Mouse (Mus musculus): ENCODE measurements around the gene Sirt7. TPM values are rescaled to one million over a fixed set of nuclear protein-coding genes. Genes with fewer than 3 reads are reported as not detected.

Sirt7 gene
- polyA plus RNA-seq, 1 experiment from 2014 or later = 27.3 TPM

DNA sequence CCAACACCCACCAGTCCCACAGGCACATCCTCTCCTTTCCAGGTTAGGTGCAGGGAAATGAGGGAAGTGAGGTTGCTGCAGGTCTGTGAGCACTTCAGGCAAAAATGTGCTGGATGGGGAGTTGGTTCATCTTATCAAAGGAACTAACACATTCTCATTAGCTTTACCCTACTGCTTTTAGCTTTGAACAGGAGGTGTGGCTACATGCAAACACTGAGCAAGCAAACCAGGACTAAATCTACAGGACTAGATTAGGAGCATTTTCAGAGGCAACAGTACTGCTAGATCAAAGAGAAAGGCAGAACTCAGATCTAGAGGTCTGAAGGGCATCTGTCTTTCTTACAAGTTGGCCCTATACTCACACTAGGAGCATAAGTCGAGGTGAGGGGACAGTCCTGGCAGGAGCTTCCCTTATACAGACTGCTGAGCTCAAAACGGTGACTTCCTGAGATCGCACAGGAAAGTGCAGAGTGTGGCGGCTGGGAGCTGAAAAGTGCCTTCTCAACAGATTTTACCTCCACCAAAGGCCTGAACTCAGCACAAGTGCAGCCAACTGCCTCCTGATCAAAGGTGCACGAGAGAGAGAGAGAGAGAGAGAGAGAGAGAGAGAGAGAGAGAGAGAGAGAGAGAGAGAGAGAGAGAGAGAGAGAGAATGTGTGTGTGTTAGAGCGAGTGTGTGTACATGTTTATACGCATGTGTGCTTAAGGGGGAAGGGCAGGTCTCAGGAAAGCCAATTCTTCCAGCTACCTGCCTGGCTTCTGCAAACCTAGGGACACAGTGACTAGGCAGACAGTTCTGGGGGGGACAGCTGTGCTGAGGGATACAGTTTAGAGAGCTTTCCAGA lies 6.1 kb upstream of the Sirt7 start:
- H3K4me1 ChIP-seq (ENCODE audit: control insufficient read depth, low read depth, low read length) = peaks cover 66% of the 10 kb centered on the region
- peak overlapping the region; percentile 97 for H3K9ac ChIP-seq (ENCODE audit: low read depth, low read length)
- no peaks in the 10 kb centered on the region for H3K9me3 ChIP-seq (replicated peaks; ENCODE audit: control insufficient read depth, low read length)
- H3K4me2 ChIP-seq (ENCODE audit: low read depth, low read length) = peak overlapping the region; percentile 94
- H3K27me3 ChIP-seq (ENCODE audit: control insufficient read depth, insufficient read depth, low read depth, low read length) = no peaks in the 10 kb centered on the region
- peaks cover 8% of the 10 kb centered on the region for H3K36me3 ChIP-seq (ENCODE audit: control insufficient read depth, insufficient read depth)
- no peak for ATAC-seq (ENCODE audit: low read depth)
- H3K27ac ChIP-seq (ENCODE audit: low read length) = peak overlapping the region; percentile 100
- WGBS (ENCODE audit: insufficient replicate concordance) = 6% methylated on average over 7 of the region's 7 CpGs
- H3K4me3 ChIP-seq (ENCODE audit: low read depth, low read length) = peak overlapping the region; percentile 84

DNA sequence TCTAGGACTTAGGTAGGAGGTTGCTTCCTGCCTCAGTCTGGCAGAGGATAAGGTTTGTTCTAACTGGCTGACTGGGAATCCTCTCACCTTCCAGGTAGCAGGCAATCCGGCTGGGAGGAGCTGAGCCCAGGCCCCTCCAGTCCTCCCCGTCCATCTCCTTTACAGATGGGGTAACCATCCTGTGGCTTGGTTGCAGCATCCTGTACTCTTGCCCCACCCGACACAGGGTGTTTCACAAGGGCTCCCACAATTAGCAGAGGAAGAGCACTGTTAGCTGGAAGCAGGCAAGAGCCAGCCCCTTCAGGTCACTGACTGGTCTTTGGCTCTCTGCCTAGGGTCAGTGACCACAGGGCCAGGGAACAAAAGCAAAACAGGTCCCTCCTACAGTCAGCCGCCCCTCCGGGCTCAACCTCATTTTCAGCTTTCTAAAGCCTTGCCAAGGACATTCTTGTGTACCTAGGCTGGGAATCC lies 5.4 kb upstream of the Sirt7 start:
- Histone ChIP-seq H3K4me1 (ENCODE audit: control insufficient read depth, low read depth, low read length) (peaks cover 72% of the 10 kb centered on the region), H3K27ac (ENCODE audit: low read length) (peak overlapping the region; percentile 100)
- ATAC-seq (ENCODE audit: low read depth) = peak; percentile 40

DNA sequence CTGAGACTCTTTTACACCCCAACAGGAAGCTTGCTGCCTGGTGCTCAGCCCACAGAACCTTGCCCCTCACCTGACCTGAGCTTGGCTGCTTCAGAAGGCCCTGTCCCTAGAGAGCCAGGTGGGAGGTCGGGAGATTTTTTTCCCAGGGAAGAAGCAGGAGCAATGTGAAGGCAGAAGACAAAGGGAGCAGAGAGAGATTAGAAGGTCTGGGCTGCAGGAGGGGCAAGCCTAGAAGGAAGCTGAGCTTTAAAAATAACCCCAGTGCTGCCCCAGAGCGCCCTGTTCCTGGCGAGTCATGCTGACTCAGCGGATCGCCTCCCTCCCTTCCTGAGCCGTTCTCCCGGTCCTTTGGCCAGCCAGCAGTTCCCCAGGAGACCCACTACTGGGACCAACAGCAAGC lies 4.9 kb upstream of the Sirt7 start:
- Histone ChIP-seq H3K4me2 (ENCODE audit: low read depth, low read length) (peak overlapping the region; percentile 94), H3K4me3 (ENCODE audit: low read depth, low read length) (peak overlapping the region; percentile 84), H3K36me3 (ENCODE audit: control insufficient read depth, insufficient read depth) (peaks cover 8% of the 10 kb centered on the region), H3K27ac (ENCODE audit: low read length) (peak overlapping the region; percentile 100), H3K4me1 (ENCODE audit: control insufficient read depth, low read depth, low read length) (peaks cover 77% of the 10 kb centered on the region), H3K27me3 (ENCODE audit: control insufficient read depth, insufficient read depth, low read depth, low read length) (no peaks in the 10 kb centered on the region), H3K9me3 (replicated peaks; ENCODE audit: control insufficient read depth, low read length) (no peaks in the 10 kb centered on the region), H3K9ac (ENCODE audit: low read depth, low read length) (peak overlapping the region; percentile 97)
- peak; percentile 54 for ATAC-seq (ENCODE audit: low read depth)
- 9% methylated on average over 7 of the region's 7 CpGs for WGBS (ENCODE audit: insufficient replicate concordance)

More for the DNA sequence above, 5.4 kb upstream of the Sirt7 start:
- Histone ChIP-seq H3K36me3 (ENCODE audit: control insufficient read depth, insufficient read depth) (peaks cover 8% of the 10 kb centered on the region), H3K27me3 (ENCODE audit: control insufficient read depth, insufficient read depth, low read depth, low read length) (no peaks in the 10 kb centered on the region), H3K4me2 (ENCODE audit: low read depth, low read length) (peak overlapping the region; percentile 94), H3K4me3 (ENCODE audit: low read depth, low read length) (peak overlapping the region; percentile 84), H3K9me3 (replicated peaks; ENCODE audit: control insufficient read depth, low read length) (no peaks in the 10 kb centered on the region), H3K9ac (ENCODE audit: low read depth, low read length) (peak overlapping the region; percentile 97)
- WGBS (ENCODE audit: insufficient replicate concordance) = 14% methylated on average over 5 of the region's 5 CpGs

DNA sequence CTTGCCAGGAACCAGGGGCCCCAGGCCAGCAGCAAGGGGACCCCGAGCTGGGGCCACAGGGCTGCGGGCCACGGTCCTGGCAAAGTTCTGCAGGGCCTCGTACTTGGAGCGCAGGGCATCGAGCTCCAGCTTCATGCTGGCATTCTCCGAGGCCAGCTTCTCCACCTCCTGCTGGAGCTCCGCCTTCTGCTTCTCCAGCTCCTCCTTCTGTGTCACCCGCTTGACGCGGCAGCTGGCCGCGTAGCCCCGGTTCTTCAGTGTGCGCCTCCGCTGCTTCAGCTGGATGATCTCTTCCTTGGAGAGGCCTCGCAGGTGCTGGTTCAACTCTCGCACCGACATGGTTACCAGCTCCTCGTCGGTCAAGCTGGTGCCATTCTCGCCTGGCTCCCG lies 4.3 kb upstream of the Sirt7 start:
- Histone ChIP-seq H3K27me3 (ENCODE audit: control insufficient read depth, insufficient read depth, low read depth, low read length) (no peaks in the 10 kb centered on the region), H3K9ac (ENCODE audit: low read depth, low read length) (peak overlapping the region; percentile 97), H3K4me1 (ENCODE audit: control insufficient read depth, low read depth, low read length) (peaks cover 76% of the 10 kb centered on the region), H3K9me3 (replicated peaks; ENCODE audit: control insufficient read depth, low read length) (no peaks in the 10 kb centered on the region), H3K36me3 (ENCODE audit: control insufficient read depth, insufficient read depth) (peaks cover 8% of the 10 kb centered on the region), H3K4me2 (ENCODE audit: low read depth, low read length) (peak overlapping the region; percentile 94), H3K27ac (ENCODE audit: low read length) (peak overlapping the region; percentile 100), H3K4me3 (ENCODE audit: low read depth, low read length) (peak overlapping the region; percentile 84)
- WGBS (ENCODE audit: insufficient replicate concordance) = 27% methylated on average over 23 of the region's 23 CpGs
- ATAC-seq (ENCODE audit: low read depth) = peak; percentile 7; the same call in 1 of the 2 replicates

DNA sequence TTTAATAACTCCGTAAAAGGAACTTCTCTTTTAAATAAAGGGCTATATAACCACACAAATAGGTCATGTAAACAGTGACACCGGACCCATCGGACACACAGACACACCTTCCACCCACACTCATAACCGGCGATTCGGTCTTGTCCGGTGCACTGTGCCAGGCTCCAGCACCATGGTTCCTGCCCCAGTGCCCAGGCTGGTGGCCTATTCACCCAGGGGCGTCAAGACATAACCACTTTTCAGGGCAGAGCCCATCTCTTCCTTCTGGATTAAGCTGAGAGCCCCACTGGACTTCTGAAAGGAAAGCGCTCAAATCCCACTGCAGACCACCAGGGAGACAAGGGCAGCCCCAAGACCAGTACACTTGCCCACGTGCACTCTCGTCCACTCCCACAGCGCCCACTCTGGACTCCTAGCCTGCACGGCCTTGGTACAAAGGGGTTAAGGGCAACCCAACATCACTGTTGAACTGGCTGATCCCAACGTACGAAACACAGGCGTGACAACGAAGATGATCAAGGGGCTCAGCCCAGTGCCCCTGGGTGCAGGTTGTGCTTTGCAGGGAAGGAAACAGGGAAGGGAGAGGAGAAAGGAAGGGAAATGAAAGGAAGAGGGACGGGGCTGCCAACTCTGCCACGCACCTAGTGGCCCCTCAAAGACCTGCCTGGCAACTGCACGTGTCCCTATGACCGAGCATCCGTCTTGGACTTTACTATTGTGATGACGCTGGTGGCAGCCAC lies 3.7 kb upstream of the Sirt7 start:
- no peak for ATAC-seq (ENCODE audit: low read depth)
- H3K27me3 ChIP-seq (ENCODE audit: control insufficient read depth, insufficient read depth, low read depth, low read length) = no peaks in the 10 kb centered on the region
- 82% methylated on average over 23 of the region's 23 CpGs for WGBS (ENCODE audit: insufficient replicate concordance)
- peak overlapping the region; percentile 94 for H3K4me2 ChIP-seq (ENCODE audit: low read depth, low read length)
- peaks cover 74% of the 10 kb centered on the region for H3K4me1 ChIP-seq (ENCODE audit: control insufficient read depth, low read depth, low read length)
- H3K27ac ChIP-seq (ENCODE audit: low read length) = peak overlapping the region; percentile 100
- no peaks in the 10 kb centered on the region for H3K9me3 ChIP-seq (replicated peaks; ENCODE audit: control insufficient read depth, low read length)
- peak overlapping the region; percentile 97 for H3K9ac ChIP-seq (ENCODE audit: low read depth, low read length)
- peak overlapping the region; percentile 84 for H3K4me3 ChIP-seq (ENCODE audit: low read depth, low read length)
- H3K36me3 ChIP-seq (ENCODE audit: control insufficient read depth, insufficient read depth) = peaks cover 8% of the 10 kb centered on the region

DNA sequence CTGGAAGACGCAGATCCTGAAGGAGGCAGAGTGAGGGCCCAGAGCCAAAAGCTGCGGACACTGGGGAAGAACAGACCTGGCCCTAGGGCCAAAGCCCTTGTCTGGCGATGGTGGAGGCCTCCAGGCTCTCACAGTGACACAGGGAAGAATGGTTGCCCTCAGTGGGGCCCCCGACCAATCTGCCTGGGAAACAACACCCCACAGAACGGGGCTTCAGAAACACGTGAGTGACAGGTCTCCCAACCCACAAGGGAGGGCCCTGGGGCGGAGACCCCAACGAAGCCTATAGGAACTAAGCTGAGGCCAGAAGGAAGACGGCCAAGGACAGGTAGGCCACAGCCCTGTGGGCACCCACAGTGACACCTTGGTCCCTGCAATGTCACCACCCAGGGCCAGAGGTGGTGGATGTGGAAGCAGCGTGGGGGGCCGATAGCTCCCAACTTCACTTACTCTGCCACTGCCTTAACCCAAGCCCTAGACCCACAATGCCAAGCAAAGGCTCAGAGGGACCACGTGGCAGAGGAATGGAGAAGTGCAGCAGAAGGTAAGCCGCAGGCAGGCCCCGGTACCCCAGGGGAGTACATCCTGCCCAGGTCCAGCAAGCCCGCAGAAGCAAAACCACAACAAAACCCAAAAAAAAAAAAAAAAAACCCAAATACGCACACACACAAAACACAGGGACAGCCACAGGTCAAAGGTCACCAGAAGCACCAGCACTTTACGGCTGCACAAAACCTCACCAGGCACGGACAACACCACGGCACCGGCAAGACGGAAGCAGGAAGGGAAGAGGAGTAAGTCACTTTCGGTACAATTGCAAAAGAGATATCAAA lies 2.6 kb upstream of the Sirt7 start:
- ATAC-seq (ENCODE audit: low read depth) = no peak
- Histone ChIP-seq H3K4me1 (ENCODE audit: control insufficient read depth, low read depth, low read length) (peaks cover 78% of the 10 kb centered on the region), H3K9me3 (replicated peaks; ENCODE audit: control insufficient read depth, low read length) (no peaks in the 10 kb centered on the region), H3K36me3 (ENCODE audit: control insufficient read depth, insufficient read depth) (peaks cover 13% of the 10 kb centered on the region), H3K27me3 (ENCODE audit: control insufficient read depth, insufficient read depth, low read depth, low read length) (no peaks in the 10 kb centered on the region), H3K9ac (ENCODE audit: low read depth, low read length) (0 out of 2 replicates have a peak overlapping the region, but pooled peaks have one; percentile 1), H3K4me2 (ENCODE audit: low read depth, low read length) (peak overlapping the region; percentile 42), H3K4me3 (ENCODE audit: low read depth, low read length) (peak overlapping the region; percentile 19; the same call in 1 of the 2 replicates), H3K27ac (ENCODE audit: low read length) (peak overlapping the region; percentile 31; the same call in 1 of the 2 replicates)
- 40% methylated on average over 22 of the region's 22 CpGs for WGBS (ENCODE audit: insufficient replicate concordance)

DNA sequence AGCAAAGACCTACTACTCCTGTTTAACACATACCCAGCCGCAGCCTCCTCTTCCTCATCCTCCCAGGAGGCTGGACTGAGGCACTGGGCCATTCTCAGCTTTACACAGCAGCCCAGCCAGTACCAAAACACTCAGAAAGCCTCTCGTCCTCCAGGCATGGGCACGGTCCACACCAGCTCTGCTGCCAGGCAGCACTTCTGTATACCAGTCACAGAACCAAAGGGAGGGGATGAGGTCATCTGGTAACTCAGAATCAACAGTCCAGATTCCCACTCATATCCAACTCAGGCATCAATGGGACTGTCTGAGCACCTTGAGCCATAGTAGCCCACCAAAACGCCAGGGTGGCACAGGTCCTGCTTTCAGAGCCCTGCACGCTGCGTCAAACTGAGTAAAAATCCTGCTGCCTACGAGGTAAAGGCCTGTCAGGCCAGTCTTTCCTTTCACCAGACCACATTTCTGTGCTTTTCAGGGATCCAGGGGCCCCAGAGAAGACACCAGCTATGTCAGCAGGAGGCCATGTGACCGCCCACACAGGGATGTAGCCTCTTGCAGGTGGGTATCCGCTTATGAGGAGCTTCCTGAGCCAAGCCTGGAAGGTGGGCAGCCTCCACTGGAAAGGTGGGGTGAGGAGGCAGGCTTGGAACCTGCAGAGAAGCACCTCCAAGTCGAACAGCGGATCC lies 1.9 kb upstream of the Sirt7 start:
- WGBS (ENCODE audit: insufficient replicate concordance) = 80% methylated on average over 11 of the region's 11 CpGs
- Histone ChIP-seq H3K4me3 (ENCODE audit: low read depth, low read length) (no peak overlapping the region), H3K4me1 (ENCODE audit: control insufficient read depth, low read depth, low read length) (peaks cover 73% of the 10 kb centered on the region), H3K27ac (ENCODE audit: low read length) (no peak overlapping the region), H3K9ac (ENCODE audit: low read depth, low read length) (no peak overlapping the region), H3K9me3 (replicated peaks; ENCODE audit: control insufficient read depth, low read length) (no peaks in the 10 kb centered on the region), H3K36me3 (ENCODE audit: control insufficient read depth, insufficient read depth) (peaks cover 18% of the 10 kb centered on the region), H3K4me2 (ENCODE audit: low read depth, low read length) (no peak overlapping the region), H3K27me3 (ENCODE audit: control insufficient read depth, insufficient read depth, low read depth, low read length) (no peaks in the 10 kb centered on the region)
- ATAC-seq (ENCODE audit: low read depth) = no peak

DNA sequence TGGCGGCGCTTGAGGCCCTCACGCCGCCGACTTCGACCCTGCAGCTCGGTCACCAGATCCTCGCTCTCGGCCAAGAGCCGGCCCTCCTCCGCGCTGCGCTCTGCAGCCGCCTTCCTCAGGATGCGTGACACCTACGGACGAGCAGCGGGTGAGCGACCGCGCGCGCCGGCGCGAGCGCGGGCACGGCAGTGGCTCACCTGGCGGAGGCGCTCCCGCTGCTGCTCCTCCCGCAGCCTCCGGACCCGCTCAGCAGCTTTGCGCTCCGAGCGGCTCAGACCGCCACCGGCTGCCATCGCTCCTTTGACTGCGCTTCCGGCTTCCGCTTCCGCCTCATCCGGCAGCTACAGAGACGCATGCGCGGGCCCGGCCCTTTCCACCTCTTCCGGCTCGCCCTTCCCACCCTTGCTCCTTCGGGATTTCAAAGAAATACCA lies 344 bp downstream of the Sirt7 start:
- H3K27me3 ChIP-seq (ENCODE audit: control insufficient read depth, insufficient read depth, low read depth, low read length) = no peaks in the 10 kb centered on the region
- peaks cover 37% of the 10 kb centered on the region for H3K36me3 ChIP-seq (ENCODE audit: control insufficient read depth, insufficient read depth)
- under 1% methylated on average over 51 of the region's 53 CpGs for WGBS (ENCODE audit: insufficient replicate concordance)
- H3K4me1 ChIP-seq (ENCODE audit: control insufficient read depth, low read depth, low read length) = peaks cover 52% of the 10 kb centered on the region
- H3K4me2 ChIP-seq (ENCODE audit: low read depth, low read length) = peak overlapping the region; percentile 79
- peak; percentile 62 for ATAC-seq (ENCODE audit: low read depth)
- peak overlapping the region; percentile 90 for H3K4me3 ChIP-seq (ENCODE audit: low read depth, low read length)
- H3K9ac ChIP-seq (ENCODE audit: low read depth, low read length) = peak overlapping the region; percentile 91
- H3K27ac ChIP-seq (ENCODE audit: low read length) = peak overlapping the region; percentile 92
- no peaks in the 10 kb centered on the region for H3K9me3 ChIP-seq (replicated peaks; ENCODE audit: control insufficient read depth, low read length)

Data from liver, embryonic 16.5 days (tissue).